Mouse (Mus musculus) CH12.LX (cell line): ENCODE results near the gene Pgam2.

ENCODE experiments used
- CHD2 ChIP-seq: IDR thresholded peaks from 2 replicates; pipeline ENCODE4 v1.6.1; 2011; ENCODE audit warnings: low read length, improper control_type of control experiment
- CTCF ChIP-seq, 2 experiments: IDR thresholded peaks in 1 of 2; conservative IDR thresholded peaks in 1 of 2; 2 replicates each; pipeline ENCODE4 v1.5.1; 2011 to 2012; ENCODE audit warnings: low read depth in 2 of 2, low read length in 2 of 2, improper control_type of control experiment in 1 of 2, inconsistent platforms in 1 of 2, mild to moderate bottlenecking in 1 of 2, moderate library complexity in 1 of 2
- ELF1 ChIP-seq: IDR thresholded peaks from 2 replicates; pipeline ENCODE4 v1.6.1; 2014; ENCODE audit warnings: low read depth, mild to moderate bottlenecking, inconsistent platforms, low read length, improper control_type of control experiment
- EP300 ChIP-seq: IDR thresholded peaks from 2 replicates; pipeline ENCODE4 v1.6.1; 2011; ENCODE audit warnings: low read length, improper control_type of control experiment
- MAFK ChIP-seq: IDR thresholded peaks from 2 replicates; pipeline ENCODE4 v1.6.1; 2011; ENCODE audit warnings: low read length, improper control_type of control experiment; ENCODE audit not compliant: insufficient replicate concordance
- SMC3 ChIP-seq: IDR thresholded peaks from 2 replicates; pipeline ENCODE4 v1.6.1; 2011; ENCODE audit warnings: low read depth, low read length, improper control_type of control experiment

GRCm38 (mm10) chr11:5851021-5851736 lies 47.6 kb upstream of the Pgam2 start:
- no peak for TF ChIP-seq CTCF (conservative IDR thresholded peaks at IDR 0.05 in 1 of 2, IDR thresholded peaks at IDR 0.05 in 1 of 2; ENCODE audit: low read depth in 2 of 2, low read length in 2 of 2)
- no peak for TF ChIP-seq CHD2
- TF ChIP-seq ELF1 = no peak
- TF ChIP-seq MAFK = no peak
- no peak for TF ChIP-seq EP300
- no peak for TF ChIP-seq SMC3
